ENCODE assay signal across 8 mouse cellular contexts in the genomic region with DNA sequence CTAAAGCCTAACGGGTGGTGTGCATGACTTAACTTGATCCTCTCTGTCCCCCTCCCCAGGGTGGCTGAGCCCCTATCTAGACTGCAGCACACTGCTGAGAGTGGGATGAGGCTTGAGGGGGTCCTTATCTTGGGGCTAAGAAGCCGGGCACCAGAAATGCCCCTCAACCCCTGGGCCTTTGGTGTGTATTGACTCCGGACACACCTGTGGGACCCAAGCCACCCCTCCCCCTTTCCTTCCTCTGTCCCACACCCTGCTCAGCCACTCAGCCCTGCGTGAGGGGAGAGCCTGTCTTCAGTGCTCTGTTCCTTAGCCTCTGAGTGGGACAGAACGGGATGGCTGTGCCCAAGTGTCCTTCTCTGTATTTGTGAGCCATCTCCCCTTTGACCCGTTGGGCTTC. TPM values are rescaled to one million over a fixed set of nuclear protein-coding genes. Genes with fewer than 3 reads are reported as not detected.
A peak's percentile ranks its signal among the peaks of the same experiment; 100 is the strongest.
DNase-seq lines count a peak whose midpoint lies in the region; ATAC-seq and TF ChIP-seq lines count a peak whose summit lies in the region.

No protein-coding gene starts in this region.

- DNase-seq in lung, adult 2 months, result no peak
- no peak for DNase-seq in lung, adult 18-20 months
- DNase-seq in testis, postnatal 10 days (ENCODE audit: low spot score), result no peak
- DNase-seq in layer of hippocampus, adult 11-12 months (ENCODE audit: low spot score), result no peak
- no peak for DNase-seq in retina, postnatal 1 day

- 0 out of 2 replicates have a peak, but pooled peaks cover 4% of the 10 kb centered on the region for H3K27me3 ChIP-seq in heart, embryonic 12.5 days (replicated peaks)
- no peaks in the 10 kb centered on the region for H3K27me3 ChIP-seq in limb, embryonic 12.5 days
- no peaks in the 10 kb centered on the region for H3K27me3 ChIP-seq in small intestine, adult 2 months (ENCODE audit: control insufficient read depth, insufficient read depth, low read length)

- peak overlapping the region; percentile 60 for H3K4me2 ChIP-seq in heart, embryonic 12.5 days
- no peak overlapping the region; the same call in none of the 2 replicates for H3K4me2 ChIP-seq in limb, embryonic 12.5 days

- WGBS in lung, adult 2 months, result 29% methylated on average over 6 of the region's 6 CpGs
- 29% methylated on average over 6 of the region's 6 CpGs for WGBS in heart, embryonic 12.5 days
- WGBS in limb, embryonic 12.5 days, result 60% methylated on average over 6 of the region's 6 CpGs
- WGBS in small intestine, adult 2 months, result 79% methylated on average over 6 of the region's 6 CpGs

- TF ChIP-seq CTCF in lung, adult 2 months (IDR thresholded peaks at IDR 0.05; ENCODE audit: insufficient read depth, low read length), result no peak
- TF ChIP-seq CTCF in small intestine, adult 2 months (IDR thresholded peaks at IDR 0.05; ENCODE audit: extremely low read depth, insufficient read length, insufficient replicate concordance, low read depth, low read length), result no peak

- no peak for TF ChIP-seq POLR2A in lung, adult 2 months (IDR thresholded peaks at IDR 0.05; ENCODE audit: borderline replicate concordance, extremely low read depth, low read depth, low read length)
- TF ChIP-seq POLR2A in small intestine, adult 2 months (IDR thresholded peaks at IDR 0.05; ENCODE audit: low read depth, low read length), result no peak

- H3K4me1 ChIP-seq in lung, adult 2 months (ENCODE audit: control insufficient read depth, insufficient read depth, low read length), result peaks cover 15% of the 10 kb centered on the region
- peaks cover 62% of the 10 kb centered on the region for H3K4me1 ChIP-seq in heart, embryonic 12.5 days (replicated peaks)
- peaks cover 46% of the 10 kb centered on the region for H3K4me1 ChIP-seq in limb, embryonic 12.5 days (replicated peaks)
- no peaks in the 10 kb centered on the region for H3K4me1 ChIP-seq in small intestine, adult 2 months (ENCODE audit: control insufficient read depth, insufficient read depth, insufficient read length, low read length)

- H3K27ac ChIP-seq in heart, embryonic 12.5 days (ENCODE audit: poor library complexity, severe bottlenecking), result peak overlapping the region; percentile 70
- peak overlapping the region; percentile 45 for H3K27ac ChIP-seq in limb, embryonic 12.5 days
- H3K27ac ChIP-seq in small intestine, adult 2 months (ENCODE audit: insufficient read depth, low read depth, low read length), result peak overlapping the region; percentile 57

- H3K9me3 ChIP-seq in heart, embryonic 12.5 days (replicated peaks), result no peaks in the 10 kb centered on the region
- no peaks in the 10 kb centered on the region for H3K9me3 ChIP-seq in limb, embryonic 12.5 days

- H3K4me3 ChIP-seq in lung, adult 2 months (replicated peaks; ENCODE audit: extremely low read depth, low read depth, low read length), result peak overlapping the region; percentile 86
- peak overlapping the region; percentile 43 for H3K4me3 ChIP-seq in heart, embryonic 12.5 days
- 0 out of 2 replicates have a peak overlapping the region, but pooled peaks have one; percentile 4 for H3K4me3 ChIP-seq in limb, embryonic 12.5 days (replicated peaks)
- peak overlapping the region; percentile 57 for H3K4me3 ChIP-seq in small intestine, adult 2 months (ENCODE audit: low read depth, low read length)

- ATAC-seq in heart, embryonic 12.5 days (ENCODE audit: insufficient number of reproducible peaks, low FRiP score), result peak; percentile 16; the same call in 1 of the 2 replicates
- no peak for ATAC-seq in limb, embryonic 12.5 days (ENCODE audit: insufficient number of reproducible peaks, insufficient read depth, low FRiP score, low TSS enrichment, low read depth)

- H3K9ac ChIP-seq in heart, embryonic 12.5 days, result peak overlapping the region; percentile 40
- H3K9ac ChIP-seq in limb, embryonic 12.5 days (replicated peaks), result no peak overlapping the region; the same call in 1 of the 2 replicates

- H3K36me3 ChIP-seq in heart, embryonic 12.5 days, result peaks cover under 1% of the 10 kb centered on the region
- peaks cover 9% of the 10 kb centered on the region; the same call in 1 of the 2 replicates for H3K36me3 ChIP-seq in limb, embryonic 12.5 days
- no peaks in the 10 kb centered on the region for H3K36me3 ChIP-seq in small intestine, adult 2 months (ENCODE audit: control insufficient read depth, insufficient read depth, low read length)

RNA-seq across cellular contexts. Expression of gene Tnfrsf25, which starts 18.8 kb away (rescaled TPM):
- 8.1 and 12.7 TPM in 2 replicates for polyA plus RNA-seq in lung, adult 2 months (2012; rRNA removed)
- polyA plus RNA-seq in heart, embryonic 12.5 days (2016; fragmentation: Nextera tagmentation; extraction: Ambion mirVana), result 0.86 and 1.1 TPM in 2 replicates
- 0.96 and 1.9 TPM in 2 replicates for polyA plus RNA-seq in limb, embryonic 12.5 days (2016; fragmentation: Nextera tagmentation; extraction: Ambion mirVana)
- 1.9 and 3.8 TPM in 2 replicates for polyA plus RNA-seq in small intestine, adult 2 months (2012; rRNA removed)

RNA-seq across cellular contexts. Expression of gene Plekhg5, which starts 24.6 kb away (rescaled TPM):
- 46.7 and 49.9 TPM in 2 replicates for polyA plus RNA-seq in lung, adult 2 months (2012; rRNA removed)
- 13.6 and 14.1 TPM in 2 replicates for polyA plus RNA-seq in heart, embryonic 12.5 days (2016; fragmentation: Nextera tagmentation; extraction: Ambion mirVana)
- polyA plus RNA-seq in limb, embryonic 12.5 days (2016; fragmentation: Nextera tagmentation; extraction: Ambion mirVana), result 17.4 and 17.7 TPM in 2 replicates
- 7.0 and 15.7 TPM in 2 replicates for polyA plus RNA-seq in small intestine, adult 2 months (2012; rRNA removed)

RNA-seq across cellular contexts. Expression of gene Espn, which starts 55.2 kb away (rescaled TPM):
- 9.8 and 16.3 TPM in 2 replicates for polyA plus RNA-seq in lung, adult 2 months (2012; rRNA removed)
- 1.3 and 1.6 TPM in 2 replicates for polyA plus RNA-seq in heart, embryonic 12.5 days (2016; fragmentation: Nextera tagmentation; extraction: Ambion mirVana)
- polyA plus RNA-seq in limb, embryonic 12.5 days (2016; fragmentation: Nextera tagmentation; extraction: Ambion mirVana), result 1.9 and 2.3 TPM in 2 replicates
- polyA plus RNA-seq in small intestine, adult 2 months (2012; rRNA removed), result 124 and 572 TPM in 2 replicates

RNA-seq across cellular contexts. Expression of gene Nol9, which starts 57.8 kb away (rescaled TPM):
- polyA plus RNA-seq in lung, adult 2 months (2012; rRNA removed), result 16.7 and 18.2 TPM in 2 replicates
- 23.1 and 25.8 TPM in 2 replicates for polyA plus RNA-seq in heart, embryonic 12.5 days (2016; fragmentation: Nextera tagmentation; extraction: Ambion mirVana)
- polyA plus RNA-seq in limb, embryonic 12.5 days (2016; fragmentation: Nextera tagmentation; extraction: Ambion mirVana), result 45.2 and 46.3 TPM in 2 replicates
- 9.7 and 14.3 TPM in 2 replicates for polyA plus RNA-seq in small intestine, adult 2 months (2012; rRNA removed)

RNA-seq across cellular contexts. Expression of gene Tas1r1, which starts 58.6 kb away (rescaled TPM):
- polyA plus RNA-seq in lung, adult 2 months (2012; rRNA removed), result 0.08 TPM in 1 of 2 replicates, not detected in the other
- 0.06 and 0.13 TPM in 2 replicates for polyA plus RNA-seq in heart, embryonic 12.5 days (2016; fragmentation: Nextera tagmentation; extraction: Ambion mirVana)
- polyA plus RNA-seq in limb, embryonic 12.5 days (2016; fragmentation: Nextera tagmentation; extraction: Ambion mirVana), result 0.91 and 1.1 TPM in 2 replicates
- 0.05 TPM in 1 of 2 replicates, not detected in the other for polyA plus RNA-seq in small intestine, adult 2 months (2012; rRNA removed)

Comparison
In these comparisons a context has a peak if more than half of its experiments do, and no peak if none do; other contexts are left out.
1. H3K4me3 ChIP-seq: peak in every context shown above with its lines; median percentile 86 in lung, adult 2 months; 57 in small intestine, adult 2 months; 43 in heart, embryonic 12.5 days; 4 in limb, embryonic 12.5 days.